Mouse (Mus musculus): ENCODE data around the gene Hist1h4h. TPM values are rescaled to one million over a fixed set of nuclear protein-coding genes. Genes with fewer than 3 reads are reported as not detected.
A peak's percentile ranks its signal among the peaks of the same experiment; 100 is the strongest.
"Not testable (repeated sequence)": the region's sequence is repeated elsewhere in the genome, so short reads cannot be mapped to it uniquely, and the experiment has no call there.

The Hist1h4h gene
- polyA plus RNA-seq, 1 experiment, result 10.5 TPM

DNA sequence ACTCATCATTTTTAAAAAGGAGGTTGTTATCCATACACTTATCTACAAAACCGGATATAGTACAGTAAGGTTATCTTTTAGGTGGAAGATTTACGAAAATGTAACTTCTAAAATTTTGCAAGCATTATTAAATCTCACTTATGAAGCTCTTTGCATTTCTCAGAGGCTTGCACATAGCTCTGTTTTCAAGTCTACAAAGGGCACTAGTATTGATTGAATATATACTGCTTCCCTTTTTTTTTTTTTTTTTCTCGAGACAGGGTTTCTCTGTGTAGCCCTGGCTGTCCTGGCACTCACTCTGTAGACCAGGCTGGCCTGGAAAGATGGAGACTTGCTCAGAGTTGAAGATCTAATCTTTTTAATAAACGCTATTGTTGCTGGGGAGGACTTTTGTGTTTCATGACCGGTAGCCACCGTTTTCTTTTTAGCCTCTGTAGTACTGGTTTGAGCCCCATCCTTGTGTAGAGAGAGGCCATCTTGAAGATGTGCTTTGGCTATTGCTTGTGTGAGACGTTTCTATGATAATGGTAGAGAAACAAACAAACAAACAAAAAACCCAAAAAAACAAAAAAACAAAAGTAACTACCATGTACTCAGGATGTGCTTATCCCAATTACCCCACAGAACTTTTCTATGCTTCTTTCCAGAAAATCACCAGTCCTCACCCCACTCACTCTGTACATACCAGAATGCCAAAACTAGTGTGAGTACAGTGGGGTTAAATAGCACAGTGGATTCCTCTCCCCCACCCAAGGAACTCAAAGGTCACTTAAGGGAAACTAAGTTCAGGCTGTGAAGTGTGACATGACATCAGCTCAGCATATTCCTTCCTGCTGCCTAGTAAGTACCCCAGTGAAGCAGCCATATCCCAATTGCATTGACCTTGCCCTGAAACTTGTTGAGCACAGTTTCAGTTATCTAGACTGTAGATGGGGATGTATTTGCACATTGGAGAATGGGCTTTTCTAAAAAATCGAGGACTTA is 21.4 kb downstream of the Hist1h4h start:
- H3K4me3 ChIP-seq (ENCODE audit: insufficient read depth, low read length), result no peak overlapping the region
- TF ChIP-seq POLR2A (IDR thresholded peaks at IDR 0.05; ENCODE audit: low read depth, low read length) (no peak), CTCF (IDR thresholded peaks at IDR 0.05; ENCODE audit: borderline replicate concordance, insufficient read depth, low read length) (no peak)
- peak overlapping the region; percentile 45 for H3K27ac ChIP-seq (ENCODE audit: insufficient read depth, low read length)
- peaks cover 3% of the 10 kb centered on the region; the same call in 1 of the 2 replicates for H3K4me1 ChIP-seq (ENCODE audit: control insufficient read depth, insufficient read depth, low read length)

DNA sequence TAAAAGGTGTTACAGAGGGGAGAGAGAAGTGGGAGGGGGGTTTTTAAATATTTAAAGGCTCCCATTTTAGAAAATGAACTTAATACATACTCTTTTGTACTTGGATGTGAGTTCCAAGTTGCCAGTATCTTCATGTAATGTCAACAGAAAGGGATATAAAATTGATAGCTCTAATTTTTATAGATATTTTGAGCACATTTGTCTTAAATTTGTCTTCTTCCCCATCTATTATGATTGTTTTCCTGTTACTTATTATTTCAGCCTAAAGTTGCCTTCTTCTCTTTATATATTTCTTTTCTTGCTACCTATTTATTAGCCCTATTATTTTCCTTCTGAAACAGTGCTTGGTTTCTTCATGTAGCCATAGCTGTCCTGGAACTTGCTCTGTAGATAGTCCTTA is 22.1 kb downstream of the Hist1h4h start, which contains the start of gene Hist1h1d:
TSS of gene Hist1h1d (plus strand) at position 301 of the 400 bp plus-strand sequence.
- TF ChIP-seq POLR2A (IDR thresholded peaks at IDR 0.05; ENCODE audit: low read depth, low read length), result no peak
- no peak for TF ChIP-seq CTCF (IDR thresholded peaks at IDR 0.05; ENCODE audit: borderline replicate concordance, insufficient read depth, low read length)
- Histone ChIP-seq H3K4me1 (ENCODE audit: control insufficient read depth, insufficient read depth, low read length) (peaks cover 3% of the 10 kb centered on the region; the same call in 1 of the 2 replicates), H3K27ac (ENCODE audit: insufficient read depth, low read length) (peak within 1 kb of the TSS; percentile 45; the same call in 1 of the 2 replicates), H3K4me3 (ENCODE audit: insufficient read depth, low read length) (no peak within 1 kb of the TSS)

DNA sequence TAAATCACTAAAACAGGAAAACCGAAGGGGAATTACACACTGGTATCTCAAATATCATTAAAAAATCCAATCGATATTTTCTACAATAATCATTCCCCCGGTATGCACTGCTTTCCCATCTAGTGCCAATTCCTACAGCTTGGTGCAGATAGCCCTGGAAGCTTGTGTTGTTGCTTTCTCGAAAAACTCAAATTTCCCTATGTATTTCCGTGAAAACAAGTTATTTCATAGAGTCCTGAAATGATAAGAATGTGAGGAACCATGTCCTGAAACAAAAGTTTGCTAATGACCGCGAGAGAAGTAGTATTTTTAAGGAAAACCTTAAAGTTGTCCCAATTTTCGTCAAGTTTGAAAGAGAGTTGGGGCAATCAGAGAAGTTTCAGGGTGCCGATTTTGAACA is 23.5 kb downstream of the Hist1h4h start:
- no peak overlapping the region for H3K4me3 ChIP-seq (ENCODE audit: insufficient read depth, low read length)
- peak overlapping the region; percentile 86 for H3K27ac ChIP-seq (ENCODE audit: insufficient read depth, low read length)
- TF ChIP-seq CTCF (IDR thresholded peaks at IDR 0.05; ENCODE audit: borderline replicate concordance, insufficient read depth, low read length), result no peak
- no peak for TF ChIP-seq POLR2A (IDR thresholded peaks at IDR 0.05; ENCODE audit: low read depth, low read length)
- H3K4me1 ChIP-seq (ENCODE audit: control insufficient read depth, insufficient read depth, low read length), result peaks cover 3% of the 10 kb centered on the region; the same call in 1 of the 2 replicates

DNA sequence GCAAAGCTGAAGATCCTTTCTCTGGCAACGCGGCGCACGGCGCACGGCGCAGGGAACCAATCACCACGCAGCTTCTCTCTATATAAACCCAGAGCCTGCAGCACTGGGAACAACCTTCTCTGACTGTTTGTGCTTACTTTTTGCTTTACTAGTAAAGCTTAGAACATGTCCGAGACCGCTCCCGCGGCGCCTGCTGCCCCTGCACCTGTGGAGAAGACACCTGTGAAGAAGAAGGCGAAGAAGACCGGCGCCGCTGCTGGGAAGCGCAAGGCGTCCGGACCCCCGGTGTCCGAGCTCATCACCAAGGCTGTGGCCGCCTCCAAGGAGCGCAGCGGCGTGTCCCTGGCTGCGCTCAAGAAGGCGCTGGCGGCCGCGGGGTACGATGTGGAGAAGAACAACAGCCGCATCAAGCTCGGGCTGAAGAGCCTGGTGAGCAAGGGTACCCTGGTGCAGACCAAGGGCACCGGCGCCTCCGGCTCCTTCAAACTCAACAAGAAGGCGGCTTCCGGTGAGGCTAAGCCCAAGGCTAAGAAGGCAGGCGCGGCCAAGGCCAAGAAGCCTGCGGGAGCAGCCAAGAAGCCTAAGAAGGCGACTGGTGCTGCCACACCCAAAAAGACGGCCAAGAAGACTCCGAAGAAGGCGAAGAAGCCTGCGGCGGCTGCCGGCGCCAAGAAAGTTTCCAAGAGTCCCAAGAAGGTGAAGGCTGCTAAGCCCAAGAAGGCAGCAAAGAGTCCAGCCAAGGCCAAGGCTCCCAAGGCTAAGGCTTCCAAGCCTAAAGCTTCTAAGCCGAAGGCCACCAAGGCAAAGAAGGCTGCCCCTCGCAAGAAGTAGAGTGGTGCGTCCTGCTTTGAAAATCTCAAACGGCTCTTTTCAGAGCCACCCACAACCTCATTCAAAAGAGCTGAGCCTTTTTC is 24.3 kb downstream of the Hist1h4h start:
- Histone ChIP-seq H3K27ac (ENCODE audit: insufficient read depth, low read length) (peak overlapping the region; percentile 97), H3K4me1 (ENCODE audit: control insufficient read depth, insufficient read depth, low read length) (peaks cover 3% of the 10 kb centered on the region; the same call in 1 of the 2 replicates), H3K4me3 (ENCODE audit: insufficient read depth, low read length) (peak overlapping the region; percentile 58)
- TF ChIP-seq CTCF (IDR thresholded peaks at IDR 0.05; ENCODE audit: borderline replicate concordance, insufficient read depth, low read length), result no peak
- TF ChIP-seq POLR2A (IDR thresholded peaks at IDR 0.05; ENCODE audit: low read depth, low read length), result peak; percentile 99

DNA sequence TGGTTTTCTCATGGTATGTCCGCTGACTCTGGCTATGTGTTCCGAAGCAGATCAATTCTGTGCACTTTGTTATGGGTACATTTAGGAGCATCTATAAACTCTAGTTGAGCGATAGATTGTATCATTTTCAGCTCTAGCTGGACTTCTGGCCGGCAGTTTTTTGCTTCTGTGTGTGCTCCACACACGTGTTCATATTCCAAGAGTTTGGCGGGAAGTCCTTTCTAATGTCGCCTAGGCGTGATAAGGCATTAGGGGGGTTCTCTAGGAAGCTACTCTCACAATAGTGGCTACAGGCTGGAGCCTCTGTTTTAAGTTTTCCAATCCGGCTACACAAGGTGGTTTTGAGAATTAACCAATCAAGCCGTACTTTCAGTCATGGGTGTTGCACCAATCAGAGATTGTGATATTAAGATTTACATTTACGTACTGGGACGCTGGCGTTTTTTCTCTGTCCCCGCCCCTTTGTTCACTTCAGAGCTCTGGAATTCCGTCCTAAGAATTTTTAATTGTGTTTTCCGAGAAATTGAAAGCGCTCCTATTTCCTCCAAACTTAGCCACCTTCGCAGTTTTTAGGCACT is 25.1 kb downstream of the Hist1h4h start:
- peak; percentile 91 for TF ChIP-seq POLR2A (IDR thresholded peaks at IDR 0.05; ENCODE audit: low read depth, low read length)
- TF ChIP-seq CTCF (IDR thresholded peaks at IDR 0.05; ENCODE audit: borderline replicate concordance, insufficient read depth, low read length), result no peak
- Histone ChIP-seq H3K4me1 (ENCODE audit: control insufficient read depth, insufficient read depth, low read length) (peaks cover 3% of the 10 kb centered on the region; the same call in 1 of the 2 replicates), H3K4me3 (ENCODE audit: insufficient read depth, low read length) (peak overlapping the region; percentile 58), H3K27ac (ENCODE audit: insufficient read depth, low read length) (peak overlapping the region; percentile 97)

DNA sequence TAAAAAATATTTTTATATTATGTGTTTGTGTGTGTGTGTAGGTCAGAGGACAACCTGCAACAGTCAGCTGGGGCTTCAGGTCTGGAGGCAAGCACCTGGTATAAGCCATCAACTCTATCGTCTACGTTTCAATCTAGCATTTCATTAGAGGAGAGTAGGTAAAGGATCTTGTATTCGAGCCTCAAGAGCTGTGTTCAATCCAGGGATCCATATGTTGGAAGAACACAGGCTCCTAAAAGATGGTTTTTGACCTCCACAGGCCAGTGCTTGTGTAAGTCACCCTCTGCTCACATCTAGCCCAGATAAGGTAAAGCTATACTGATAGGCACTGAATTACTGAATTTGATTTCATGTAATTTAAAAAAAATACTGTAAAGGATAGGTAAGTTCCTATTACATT is 26.1 kb downstream of the Hist1h4h start:
- Histone ChIP-seq H3K4me3 (ENCODE audit: insufficient read depth, low read length) (peak overlapping the region; percentile 17; the same call in 1 of the 2 replicates), H3K4me1 (ENCODE audit: control insufficient read depth, insufficient read depth, low read length) (peaks cover 3% of the 10 kb centered on the region; the same call in 1 of the 2 replicates)

DNA sequence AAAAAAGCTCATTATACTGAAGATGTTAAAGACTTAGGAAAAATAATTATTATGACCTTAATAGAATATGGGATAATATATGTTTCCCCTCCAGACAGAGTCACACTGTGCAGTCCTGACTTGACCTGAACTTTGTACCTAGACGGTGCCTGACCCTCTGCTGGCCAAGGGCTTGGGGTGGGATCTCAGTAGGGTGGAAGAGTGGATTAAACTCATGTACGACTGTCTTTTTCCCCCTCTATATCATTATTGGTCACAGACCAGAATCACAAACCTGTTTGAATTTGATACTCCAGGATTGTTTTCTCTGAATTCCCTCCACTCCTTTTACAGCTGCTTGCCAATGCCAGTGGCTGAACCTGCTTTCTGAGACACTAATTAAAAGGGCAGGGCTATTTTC is 29.8 kb downstream of the Hist1h4h start:
- 0 out of 2 replicates have a peak overlapping the region, but pooled peaks have one; percentile 5 for H3K27ac ChIP-seq (ENCODE audit: insufficient read depth, low read length)
- not testable (repeated sequence) for H3K4me3 ChIP-seq (ENCODE audit: insufficient read depth, low read length)

More for the DNA sequence above, 26.1 kb downstream of the Hist1h4h start:
- H3K27ac ChIP-seq (ENCODE audit: insufficient read depth, low read length), result peak overlapping the region; percentile 62
- TF ChIP-seq POLR2A (IDR thresholded peaks at IDR 0.05; ENCODE audit: low read depth, low read length) (no peak), CTCF (IDR thresholded peaks at IDR 0.05; ENCODE audit: borderline replicate concordance, insufficient read depth, low read length) (no peak)

DNA sequence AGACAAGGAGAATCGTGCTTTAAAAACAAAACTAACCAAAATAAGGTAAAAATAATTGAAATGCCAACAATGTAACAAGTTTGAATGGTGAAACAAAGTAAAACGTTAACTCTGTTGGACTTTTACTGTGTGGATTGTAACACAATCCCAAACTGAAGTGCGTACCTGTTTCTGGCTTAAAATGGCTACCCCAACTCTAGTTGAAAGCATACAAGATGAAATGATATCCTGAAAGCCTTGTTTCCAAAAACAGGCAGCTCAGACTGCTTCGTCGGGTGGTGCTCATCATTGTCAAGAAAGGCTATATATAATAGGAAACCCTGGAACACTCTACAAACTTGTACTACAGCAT is 30.7 kb downstream of the Hist1h4h start:
- not testable (repeated sequence) for H3K4me1 ChIP-seq (ENCODE audit: control insufficient read depth, insufficient read depth, low read length)
- H3K27ac ChIP-seq (ENCODE audit: insufficient read depth, low read length), result peak overlapping the region; percentile 52
- H3K4me3 ChIP-seq (ENCODE audit: insufficient read depth, low read length), result peak overlapping the region; percentile 38

More for the DNA sequence above, 29.8 kb downstream of the Hist1h4h start:
- not testable (repeated sequence) for H3K4me1 ChIP-seq (ENCODE audit: control insufficient read depth, insufficient read depth, low read length)

DNA sequence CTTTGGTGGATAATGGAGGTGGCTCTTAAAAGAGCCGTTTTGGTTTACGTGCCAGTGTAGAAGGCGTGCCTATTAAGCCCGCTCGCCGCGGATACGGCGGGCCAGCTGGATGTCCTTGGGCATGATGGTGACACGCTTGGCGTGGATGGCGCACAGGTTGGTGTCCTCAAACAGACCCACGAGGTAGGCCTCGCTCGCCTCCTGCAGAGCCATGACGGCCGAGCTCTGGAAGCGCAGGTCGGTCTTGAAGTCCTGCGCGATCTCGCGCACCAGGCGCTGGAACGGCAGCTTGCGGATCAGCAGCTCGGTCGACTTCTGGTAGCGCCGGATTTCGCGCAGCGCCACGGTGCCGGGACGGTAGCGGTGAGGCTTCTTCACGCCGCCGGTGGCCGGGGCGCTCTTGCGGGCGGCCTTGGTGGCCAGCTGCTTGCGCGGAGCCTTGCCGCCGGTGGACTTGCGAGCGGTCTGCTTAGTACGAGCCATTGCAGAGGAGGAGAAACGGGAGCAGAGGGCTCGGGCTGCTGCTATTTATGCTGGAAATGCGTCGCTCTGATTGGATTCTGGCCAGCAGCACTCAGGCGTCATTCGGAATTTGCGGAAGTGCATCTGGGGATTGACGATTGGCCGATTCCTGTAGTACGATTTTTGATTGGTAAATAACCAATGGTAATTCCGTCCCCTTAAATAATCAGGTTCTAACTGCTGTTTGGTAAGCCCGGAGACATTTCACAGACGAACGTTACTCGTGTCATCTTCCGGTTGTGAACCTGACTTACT is 31.2 kb downstream of the Hist1h4h start, which contains the start of gene Hist1h3e:
TSS of gene Hist1h3e (minus strand) at position 487 of the 777 bp plus-strand sequence.
- Histone ChIP-seq H3K27ac (ENCODE audit: insufficient read depth, low read length) (peak within 1 kb of the TSS; percentile 99), H3K4me3 (ENCODE audit: insufficient read depth, low read length) (peak within 1 kb of the TSS; percentile 38)
- TF ChIP-seq POLR2A (IDR thresholded peaks at IDR 0.05; ENCODE audit: low read depth, low read length), result peak; percentile 97
- not testable (repeated sequence) for H3K4me1 ChIP-seq (ENCODE audit: control insufficient read depth, insufficient read depth, low read length)
